Mouse (Mus musculus) embryonic facial prominence, embryonic 10.5 days (tissue): Measurements from ENCODE around the gene Fbxw17. TPM values are rescaled to one million over a fixed set of nuclear protein-coding genes. Genes with fewer than 3 reads are reported as not detected.

Experiments used
- DNase-seq: peaks from one replicate; pipeline ENCODE4 v3.0.0-alpha.2; 2017; ENCODE audit warnings: low spot score
- H3K27ac ChIP-seq: fragments of 300-500 bp; sonication (generic); replicated peaks from 2 replicates; pipeline ENCODE4 v1.5.1; 2016; ENCODE audit warnings: mild to moderate bottlenecking
- H3K27me3 ChIP-seq: fragments of 300-500 bp; sonication (generic); replicated peaks from 2 replicates; pipeline ENCODE4 v1.6.1; 2016; ENCODE audit warnings: low read depth, mild to moderate bottlenecking; ENCODE audit not compliant: poor library complexity, severe bottlenecking
- H3K36me3 ChIP-seq: fragments of 300-500 bp; sonication (generic); replicated peaks from 2 replicates; pipeline ENCODE4 v1.6.1; 2016; ENCODE audit warnings: mild to moderate bottlenecking, moderate library complexity
- H3K4me1 ChIP-seq: fragments of 300-500 bp; sonication (generic); 2 replicates; pipeline ENCODE4 v1.6.1; 2016
- H3K4me3 ChIP-seq: fragments of 300-500 bp; sonication (generic); 2 replicates; pipeline ENCODE4 v1.5.1; 2016; ENCODE audit warnings: mild to moderate bottlenecking, moderate library complexity
- H3K9me3 ChIP-seq: fragments of 300-500 bp; sonication (generic); 2 replicates; pipeline ENCODE4 v1.6.1; 2016; ENCODE audit warnings: mild to moderate bottlenecking
- WGBS: fragments of 180-500 bp; shearing (Covaris S2); methylation state at CpG from one replicate; pipeline ENCODE4 v1.1.7; 2016; 5-methylcytosine and 5-hydroxymethylcytosine counted together
- polyA plus RNA-seq: library from polyadenylated mRNA; unstranded; fragments of >200 nt; fragmentation: Nextera tagmentation; extraction: Ambion mirVana; gene quantifications from 2 replicates; pipeline ENCODE4 v1.2.1, GENCODE M21; 2016

Fbxw17 gene
- polyA plus RNA-seq, 1 experiment from 2014 or later = 33.6 TPM

GRCm38 (mm10) chr13:50464621-50465562 is 47.2 kb downstream of the Fbxw17 start:
- no peaks in the 10 kb centered on the region for H3K27me3 ChIP-seq
- peak overlapping the region; percentile 24; the same call in 1 of the 2 replicates for H3K27ac ChIP-seq
- 40% methylated on average over 27 of the region's 27 CpGs for WGBS
- peak overlapping the region; percentile 44 for H3K4me3 ChIP-seq
- H3K36me3 ChIP-seq = no peaks in the 10 kb centered on the region
- DNase-seq = peak; percentile 12
- H3K4me1 ChIP-seq = no peaks in the 10 kb centered on the region
- no peaks in the 10 kb centered on the region for H3K9me3 ChIP-seq

- Histone ChIP-seq H3K27me3 (no peaks in the 10 kb centered on the region), H3K9me3 (no peaks in the 10 kb centered on the region), H3K36me3 (no peaks in the 10 kb centered on the region), H3K27ac (no peak within 1 kb of the TSS), H3K4me3 (no peak within 1 kb of the TSS), H3K4me1 (no peaks in the 10 kb centered on the region)
- no peak for DNase-seq
- WGBS = 84% methylated on average over 4 of the region's 4 CpGs
These were observed 49.3 kb downstream of the Fbxw17 start, which contains the start of gene Nutm2 for GRCm38 (mm10) chr13:50467007-50467406. Gene Nutm2, plus strand, starts transcription at chr13:50467307.

Other genes with a start within 250 kb of the Fbxw17 start
- not detected in 2 replicates for gene Gm906, start 167.6 kb upstream of the Fbxw17 start, polyA plus RNA-seq
- not detected in 2 replicates for gene Gm47429, start 26.0 kb downstream of the Fbxw17 start, polyA plus RNA-seq
- not detected in 2 replicates for gene Nutm2, start 49.4 kb downstream of the Fbxw17 start, polyA plus RNA-seq
- gene Gm904, start 225.4 kb downstream of the Fbxw17 start, polyA plus RNA-seq = not detected in 2 replicates